Mouse (Mus musculus): ENCODE measurements around the gene Nt5m. TPM values are rescaled to one million over a fixed set of nuclear protein-coding genes. Genes with fewer than 3 reads are reported as not detected.

Nt5m gene
- polyA plus RNA-seq, 1 experiment from 2014 or later: 26.1 TPM

GRCm38 (mm10) chr11:59902045-59902726 lies 62.9 kb downstream of the Nt5m start:
- H3K36me3 ChIP-seq (ENCODE audit: control insufficient read depth, insufficient read depth, low read length): no peaks in the 10 kb centered on the region
- ATAC-seq (replicated peaks; ENCODE audit: low FRiP score): no peak
- H3K4me3 ChIP-seq (ENCODE audit: low read depth, low read length): no peak overlapping the region
- no peaks in the 10 kb centered on the region for H3K9me3 ChIP-seq (ENCODE audit: control insufficient read depth, low read length)
- 60% methylated on average over 8 of the region's 8 CpGs for WGBS
- H3K27me3 ChIP-seq (replicated peaks; ENCODE audit: control insufficient read depth, insufficient read depth, low read length): no peaks in the 10 kb centered on the region
- no peak overlapping the region for H3K4me2 ChIP-seq
- no peak for DNase-seq (ENCODE audit: low spot score)
- no peak overlapping the region for H3K9ac ChIP-seq (ENCODE audit: low read depth, low read length)
- no peak overlapping the region for H3K27ac ChIP-seq (ENCODE audit: low read depth, low read length)
- H3K4me1 ChIP-seq (replicated peaks; ENCODE audit: control insufficient read depth, insufficient read depth, low read length): no peaks in the 10 kb centered on the region

- no peak overlapping the region for H3K4me2 ChIP-seq
- H3K9me3 ChIP-seq (ENCODE audit: control insufficient read depth, low read length): no peaks in the 10 kb centered on the region
- no peaks in the 10 kb centered on the region for H3K36me3 ChIP-seq (ENCODE audit: control insufficient read depth, insufficient read depth, low read length)
- no peak overlapping the region for H3K4me3 ChIP-seq (ENCODE audit: low read depth, low read length)
- H3K27me3 ChIP-seq (replicated peaks; ENCODE audit: control insufficient read depth, insufficient read depth, low read length): no peaks in the 10 kb centered on the region
- 86% methylated on average over 6 of the region's 6 CpGs for WGBS
- ATAC-seq (replicated peaks; ENCODE audit: low FRiP score) (no peak), DNase-seq (ENCODE audit: low spot score) (no peak)
- H3K27ac ChIP-seq (ENCODE audit: low read depth, low read length): no peak overlapping the region
- peaks cover 4% of the 10 kb centered on the region; the same call in 1 of the 2 replicates for H3K4me1 ChIP-seq (replicated peaks; ENCODE audit: control insufficient read depth, insufficient read depth, low read length)
- no peak overlapping the region for H3K9ac ChIP-seq (ENCODE audit: low read depth, low read length)
These were observed 67.4 kb downstream of the Nt5m start for GRCm38 (mm10) chr11:59906521-59907123.

- H3K4me3 ChIP-seq (ENCODE audit: low read depth, low read length): no peak overlapping the region
- no peak overlapping the region for H3K27ac ChIP-seq (ENCODE audit: low read depth, low read length)
These were observed 69.2 kb downstream of the Nt5m start for GRCm38 (mm10) chr11:59908446-59908845.

GRCm38 (mm10) chr11:59910586-59910985 lies 71.3 kb downstream of the Nt5m start:
- H3K27me3 ChIP-seq (replicated peaks; ENCODE audit: control insufficient read depth, insufficient read depth, low read length): no peaks in the 10 kb centered on the region
- peaks cover 4% of the 10 kb centered on the region; the same call in 1 of the 2 replicates for H3K4me1 ChIP-seq (replicated peaks; ENCODE audit: control insufficient read depth, insufficient read depth, low read length)
- no peak overlapping the region for H3K4me2 ChIP-seq
- no peak overlapping the region for H3K9ac ChIP-seq (ENCODE audit: low read depth, low read length)
- no peak overlapping the region for H3K27ac ChIP-seq (ENCODE audit: low read depth, low read length)
- H3K4me3 ChIP-seq (ENCODE audit: low read depth, low read length): no peak overlapping the region
- H3K36me3 ChIP-seq (ENCODE audit: control insufficient read depth, insufficient read depth, low read length): no peaks in the 10 kb centered on the region
- ATAC-seq (replicated peaks; ENCODE audit: low FRiP score): no peak
- H3K9me3 ChIP-seq (ENCODE audit: control insufficient read depth, low read length): no peaks in the 10 kb centered on the region
- DNase-seq (ENCODE audit: low spot score): no peak

More at GRCm38 (mm10) chr11:59908446-59908845, 69.2 kb downstream of the Nt5m start:
- 54% methylated on average over 3 of the region's 3 CpGs for WGBS
- Histone ChIP-seq H3K9me3 (ENCODE audit: control insufficient read depth, low read length) (no peaks in the 10 kb centered on the region), H3K36me3 (ENCODE audit: control insufficient read depth, insufficient read depth, low read length) (no peaks in the 10 kb centered on the region), H3K9ac (ENCODE audit: low read depth, low read length) (no peak overlapping the region), H3K27me3 (replicated peaks; ENCODE audit: control insufficient read depth, insufficient read depth, low read length) (no peaks in the 10 kb centered on the region), H3K4me2 (no peak overlapping the region), H3K4me1 (replicated peaks; ENCODE audit: control insufficient read depth, insufficient read depth, low read length) (peaks cover 4% of the 10 kb centered on the region; the same call in 1 of the 2 replicates)
- no peak for ATAC-seq (replicated peaks; ENCODE audit: low FRiP score)
- DNase-seq (ENCODE audit: low spot score): no peak

- no peak for DNase-seq (ENCODE audit: low spot score)
- Histone ChIP-seq H3K27me3 (replicated peaks; ENCODE audit: control insufficient read depth, insufficient read depth, low read length) (no peaks in the 10 kb centered on the region), H3K4me1 (replicated peaks; ENCODE audit: control insufficient read depth, insufficient read depth, low read length) (peaks cover 4% of the 10 kb centered on the region; the same call in 1 of the 2 replicates), H3K4me2 (no peak overlapping the region), H3K9ac (ENCODE audit: low read depth, low read length) (no peak overlapping the region), H3K4me3 (ENCODE audit: low read depth, low read length) (no peak overlapping the region), H3K9me3 (ENCODE audit: control insufficient read depth, low read length) (no peaks in the 10 kb centered on the region), H3K36me3 (ENCODE audit: control insufficient read depth, insufficient read depth, low read length) (no peaks in the 10 kb centered on the region), H3K27ac (ENCODE audit: low read depth, low read length) (no peak overlapping the region)
- no peak for ATAC-seq (replicated peaks; ENCODE audit: low FRiP score)
- 58% methylated on average over 1 of the region's 1 CpGs for WGBS
These were observed 72.3 kb downstream of the Nt5m start for GRCm38 (mm10) chr11:59911523-59911922.

- DNase-seq (ENCODE audit: low spot score) (no peak), ATAC-seq (replicated peaks; ENCODE audit: low FRiP score) (no peak)
- no peaks in the 10 kb centered on the region for H3K27me3 ChIP-seq (replicated peaks; ENCODE audit: control insufficient read depth, insufficient read depth, low read length)
- WGBS: 81% methylated on average over 4 of the region's 4 CpGs
- no peaks in the 10 kb centered on the region for H3K9me3 ChIP-seq (ENCODE audit: control insufficient read depth, low read length)
- H3K27ac ChIP-seq (ENCODE audit: low read depth, low read length): no peak overlapping the region
- H3K9ac ChIP-seq (ENCODE audit: low read depth, low read length): no peak overlapping the region
- H3K36me3 ChIP-seq (ENCODE audit: control insufficient read depth, insufficient read depth, low read length): no peaks in the 10 kb centered on the region
- H3K4me1 ChIP-seq (replicated peaks; ENCODE audit: control insufficient read depth, insufficient read depth, low read length): peaks cover 8% of the 10 kb centered on the region; the same call in 1 of the 2 replicates
- H3K4me2 ChIP-seq: no peak overlapping the region
- H3K4me3 ChIP-seq (ENCODE audit: low read depth, low read length): no peak overlapping the region
These were observed 74.5 kb downstream of the Nt5m start for GRCm38 (mm10) chr11:59913702-59914101.

DNA sequence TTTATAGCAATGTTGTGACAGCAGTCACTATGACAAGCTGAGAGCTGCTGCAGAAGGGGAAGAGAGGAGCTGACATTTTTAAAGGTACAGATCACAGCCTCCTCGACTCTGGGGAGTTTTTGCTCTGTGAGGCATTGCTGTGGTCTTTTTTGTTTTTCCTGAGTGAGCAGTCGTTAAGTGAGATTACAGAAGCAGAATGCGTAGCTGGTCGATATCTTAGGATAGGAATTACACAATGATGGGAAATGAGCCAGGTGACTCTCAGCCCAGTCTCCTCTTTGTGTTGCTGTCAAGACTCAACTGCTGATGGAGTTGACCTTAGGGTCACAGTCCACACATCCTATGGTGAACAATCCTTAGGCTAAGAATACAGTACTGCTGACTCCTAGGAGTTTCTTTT lies 78.8 kb downstream of the Nt5m start:
- 38% methylated on average over 4 of the region's 4 CpGs for WGBS
- no peak overlapping the region for H3K4me3 ChIP-seq (ENCODE audit: low read depth, low read length)
- no peaks in the 10 kb centered on the region for H3K27me3 ChIP-seq (replicated peaks; ENCODE audit: control insufficient read depth, insufficient read depth, low read length)
- ATAC-seq (replicated peaks; ENCODE audit: low FRiP score) (no peak), DNase-seq (ENCODE audit: low spot score) (no peak)
- no peak overlapping the region for H3K9ac ChIP-seq (ENCODE audit: low read depth, low read length)
- H3K9me3 ChIP-seq (ENCODE audit: control insufficient read depth, low read length): no peaks in the 10 kb centered on the region
- no peak overlapping the region for H3K4me2 ChIP-seq
- H3K27ac ChIP-seq (ENCODE audit: low read depth, low read length): no peak overlapping the region
- H3K4me1 ChIP-seq (replicated peaks; ENCODE audit: control insufficient read depth, insufficient read depth, low read length): peaks cover 19% of the 10 kb centered on the region
- H3K36me3 ChIP-seq (ENCODE audit: control insufficient read depth, insufficient read depth, low read length): no peaks in the 10 kb centered on the region

DNA sequence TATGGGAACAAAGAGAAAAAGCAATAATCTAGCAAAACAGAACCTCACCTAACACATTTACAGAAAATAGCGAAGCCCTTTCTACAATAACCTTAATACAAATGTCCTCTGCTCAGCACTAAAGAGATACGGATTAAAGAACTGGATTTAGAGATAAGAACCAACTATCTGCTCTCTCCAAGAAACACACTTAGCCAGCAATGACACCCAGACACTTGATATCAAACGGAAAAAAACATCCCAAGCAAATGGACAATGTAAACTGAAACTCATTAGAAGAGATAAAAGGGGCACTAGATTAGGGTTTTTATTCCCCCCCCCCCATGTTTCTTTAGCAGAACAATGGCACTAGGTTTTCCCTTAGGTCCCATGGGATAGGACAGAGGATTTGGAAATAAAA lies 80.2 kb downstream of the Nt5m start:
- peak overlapping the region; percentile 33; the same call in 1 of the 2 replicates for H3K4me2 ChIP-seq

DNA sequence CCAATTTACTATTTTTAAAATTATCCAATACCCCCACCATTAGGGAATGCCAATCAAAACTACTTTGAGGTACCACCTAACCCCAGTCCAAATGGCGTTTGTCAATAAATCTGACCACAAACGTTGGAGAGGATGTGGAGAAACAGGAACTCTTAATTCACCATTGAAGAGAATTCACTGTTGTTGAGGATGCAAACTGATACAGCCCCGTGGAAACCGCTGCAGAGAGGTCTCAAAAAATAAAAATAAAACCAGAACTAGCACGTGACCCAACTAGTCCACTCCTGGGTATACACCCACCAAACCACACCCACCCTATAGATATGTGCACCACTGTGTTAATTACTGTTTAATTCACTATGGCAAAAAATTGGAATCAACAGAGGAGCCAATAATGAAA lies 81.1 kb downstream of the Nt5m start:
- peak overlapping the region; percentile 33; the same call in 1 of the 2 replicates for H3K4me2 ChIP-seq
- no peak overlapping the region for H3K4me3 ChIP-seq (ENCODE audit: low read depth, low read length)
- no peak overlapping the region for H3K9ac ChIP-seq (ENCODE audit: low read depth, low read length)
- no peaks in the 10 kb centered on the region for H3K27me3 ChIP-seq (replicated peaks; ENCODE audit: control insufficient read depth, insufficient read depth, low read length)
- DNase-seq (ENCODE audit: low spot score) (no peak), ATAC-seq (replicated peaks; ENCODE audit: low FRiP score) (no peak)
- WGBS: 35% methylated on average over 5 of the region's 5 CpGs
- no peaks in the 10 kb centered on the region for H3K9me3 ChIP-seq (ENCODE audit: control insufficient read depth, low read length)
- peaks cover 20% of the 10 kb centered on the region for H3K4me1 ChIP-seq (replicated peaks; ENCODE audit: control insufficient read depth, insufficient read depth, low read length)
- no peaks in the 10 kb centered on the region for H3K36me3 ChIP-seq (ENCODE audit: control insufficient read depth, insufficient read depth, low read length)
- H3K27ac ChIP-seq (ENCODE audit: low read depth, low read length): no peak overlapping the region

More for the DNA sequence above, 80.2 kb downstream of the Nt5m start:
- Histone ChIP-seq H3K9ac (ENCODE audit: low read depth, low read length) (no peak overlapping the region), H3K4me3 (ENCODE audit: low read depth, low read length) (no peak overlapping the region), H3K9me3 (ENCODE audit: control insufficient read depth, low read length) (no peaks in the 10 kb centered on the region), H3K36me3 (ENCODE audit: control insufficient read depth, insufficient read depth, low read length) (no peaks in the 10 kb centered on the region), H3K4me1 (replicated peaks; ENCODE audit: control insufficient read depth, insufficient read depth, low read length) (peaks cover 20% of the 10 kb centered on the region), H3K27ac (ENCODE audit: low read depth, low read length) (no peak overlapping the region), H3K27me3 (replicated peaks; ENCODE audit: control insufficient read depth, insufficient read depth, low read length) (no peaks in the 10 kb centered on the region)
- ATAC-seq (replicated peaks; ENCODE audit: low FRiP score) (peak; percentile 64; the same call in 1 of the 2 replicates), DNase-seq (ENCODE audit: low spot score) (no peak)
- 39% methylated on average over 3 of the region's 3 CpGs for WGBS

All from liver, embryonic 11.5 days (tissue).